Mouse (Mus musculus): Measurements from ENCODE around the gene Pcgf1. TPM values are rescaled to one million over a fixed set of nuclear protein-coding genes. Genes with fewer than 3 reads are reported as not detected.
A peak's percentile ranks its signal among the peaks of the same experiment; 100 is the strongest.

The Pcgf1 gene
- polyA plus RNA-seq, 1 experiment from 2014 or later: 48.1 TPM

DNA sequence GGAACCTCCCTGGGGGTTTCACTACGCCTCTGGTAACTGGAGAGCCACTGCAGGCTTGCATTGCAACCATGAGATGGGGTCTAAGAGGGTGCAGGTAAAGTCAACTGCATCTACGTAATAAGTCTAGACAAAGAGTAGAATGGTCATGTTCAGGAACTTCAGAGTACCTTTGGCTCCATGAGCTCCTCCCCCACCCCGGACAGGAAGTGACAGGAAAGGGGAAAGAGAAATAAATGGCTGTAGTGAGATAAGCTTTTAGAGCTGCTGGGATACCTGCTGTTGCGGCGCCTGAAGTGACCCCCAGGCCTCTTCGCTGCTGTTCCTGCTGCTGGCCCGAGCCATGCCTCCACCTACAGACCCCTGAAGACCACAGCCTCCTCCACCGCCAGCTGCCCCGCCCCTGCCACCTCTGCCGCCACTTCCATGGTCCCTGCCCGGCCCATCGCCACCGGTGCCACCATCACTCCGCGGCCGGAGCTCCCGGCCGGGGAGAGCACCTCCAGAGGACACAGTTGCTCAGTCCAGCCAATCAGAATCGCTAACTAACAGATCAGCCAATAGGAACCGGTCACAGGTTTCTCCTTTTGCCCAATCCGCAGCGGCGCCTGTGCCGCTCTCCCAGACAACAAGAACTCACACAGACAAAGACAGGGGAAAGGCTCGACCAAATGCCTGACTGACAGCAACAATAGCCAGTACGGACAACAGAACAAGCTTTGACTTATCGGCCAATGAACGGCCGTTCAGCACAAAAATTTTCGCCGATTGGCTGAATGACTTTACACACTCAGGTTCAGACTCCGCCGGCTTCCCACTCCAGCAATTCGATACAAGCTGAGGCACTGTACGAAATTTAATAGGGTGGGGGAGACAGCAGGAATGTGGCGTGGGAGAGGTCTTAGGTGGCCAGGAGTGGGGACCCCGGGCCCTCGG lies 43.5 kb downstream of the Pcgf1 start, which contains the start of gene Wbp1:
Gene Wbp1, minus strand, starts transcription at position 630 of the 933 bp plus-strand sequence.
- Histone ChIP-seq H3K9ac (replicated peaks) (peak within 1 kb of the TSS; percentile 95), H3K4me2 (replicated peaks) (peak within 1 kb of the TSS; percentile 95), H3K4me1 (peaks cover 63% of the 10 kb centered on the region), H3K4me3 (peak within 1 kb of the TSS; percentile 86), H3K27me3 (no peaks in the 10 kb centered on the region), H3K9me3 (no peaks in the 10 kb centered on the region), H3K27ac (replicated peaks) (peak within 1 kb of the TSS; percentile 95), H3K36me3 (peaks cover 25% of the 10 kb centered on the region; the same call in 1 of the 2 replicates)
- under 1% methylated on average over 38 of the region's 38 CpGs for WGBS
- peak; percentile 94 for ATAC-seq (replicated peaks)

DNA sequence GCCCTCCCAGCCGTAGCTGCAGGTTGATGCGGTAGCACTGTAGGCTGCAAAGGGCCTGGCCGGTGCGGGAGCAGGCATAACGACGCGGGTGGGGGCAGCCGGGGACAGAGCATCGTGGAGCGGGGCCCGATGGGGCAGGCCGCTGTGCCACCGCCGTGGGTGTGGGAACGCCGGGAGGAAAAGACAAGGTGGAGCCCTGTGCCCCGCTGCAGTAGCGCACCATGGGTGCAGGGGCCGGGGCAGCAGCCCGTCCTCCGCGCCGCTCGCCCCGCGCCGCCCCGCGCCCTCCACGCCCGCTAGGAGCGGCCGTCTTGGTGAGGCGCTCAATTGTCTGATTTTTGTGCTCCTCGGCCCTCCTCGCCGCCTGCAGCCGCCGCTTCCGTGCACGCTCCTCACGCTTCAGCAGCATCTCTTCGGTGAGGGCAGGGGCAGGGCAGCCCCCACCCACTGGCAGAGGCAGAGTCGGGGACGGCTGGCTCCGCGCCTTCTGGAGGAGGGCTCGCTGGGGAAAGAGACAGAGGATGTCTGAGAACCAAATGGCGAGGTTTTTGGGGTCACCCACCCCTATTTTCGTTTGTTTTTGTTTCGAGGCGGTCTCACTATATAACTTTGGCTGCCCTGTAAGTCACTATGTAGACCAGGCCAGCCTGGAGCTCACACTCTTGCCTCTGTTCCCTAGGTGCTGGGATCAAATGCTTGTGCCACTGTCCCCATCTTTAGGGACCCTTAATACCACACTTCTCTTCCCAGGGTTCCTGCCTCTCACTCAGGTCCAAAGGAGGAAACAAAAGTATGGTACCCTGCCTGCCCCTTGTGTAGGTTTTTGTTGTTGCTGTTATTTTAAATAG lies 44.4 kb downstream of the Pcgf1 start:
- peaks cover 54% of the 10 kb centered on the region for H3K4me1 ChIP-seq
- ATAC-seq (replicated peaks): no peak; the same call in 1 of the 2 replicates
- H3K36me3 ChIP-seq: peaks cover 23% of the 10 kb centered on the region; the same call in 1 of the 2 replicates
- H3K9ac ChIP-seq (replicated peaks): peak overlapping the region; percentile 69
- H3K27ac ChIP-seq (replicated peaks): peak overlapping the region; percentile 95
- H3K4me3 ChIP-seq: peak overlapping the region; percentile 86
- H3K9me3 ChIP-seq: no peaks in the 10 kb centered on the region
- H3K27me3 ChIP-seq: no peaks in the 10 kb centered on the region
- peak overlapping the region; percentile 95 for H3K4me2 ChIP-seq (replicated peaks)
- WGBS: under 1% methylated on average over 47 of the region's 52 CpGs

GRCm38 (mm10) chr6:83122961-83123360 lies 45.3 kb downstream of the Pcgf1 start:
- Histone ChIP-seq H3K27ac (replicated peaks) (peak overlapping the region; percentile 95; the same call in 1 of the 2 replicates), H3K4me1 (peaks cover 53% of the 10 kb centered on the region), H3K4me2 (replicated peaks) (peak overlapping the region; percentile 95; the same call in 1 of the 2 replicates), H3K9ac (replicated peaks) (0 out of 2 replicates have a peak overlapping the region, but pooled peaks have one; percentile 69), H3K4me3 (no peak overlapping the region), H3K9me3 (no peaks in the 10 kb centered on the region), H3K27me3 (no peaks in the 10 kb centered on the region), H3K36me3 (peaks cover 15% of the 10 kb centered on the region; the same call in 1 of the 2 replicates)
- no peak for ATAC-seq (replicated peaks)
- WGBS: 83% methylated on average over 5 of the region's 5 CpGs

- Histone ChIP-seq H3K4me3 (peak overlapping the region; percentile 91), H3K4me1 (peaks cover 41% of the 10 kb centered on the region), H3K9me3 (no peaks in the 10 kb centered on the region), H3K9ac (replicated peaks) (peak overlapping the region; percentile 70), H3K27me3 (no peaks in the 10 kb centered on the region), H3K36me3 (no peaks in the 10 kb centered on the region), H3K27ac (replicated peaks) (peak overlapping the region; percentile 71), H3K4me2 (replicated peaks) (peak overlapping the region; percentile 92)
- WGBS: 0% methylated on average over 30 of the region's 30 CpGs
- peak; percentile 5 for ATAC-seq (replicated peaks)
These were observed 47.2 kb downstream of the Pcgf1 start for GRCm38 (mm10) chr6:83124851-83125312.

- WGBS: 13% methylated on average over 5 of the region's 5 CpGs
- H3K9ac ChIP-seq (replicated peaks): peak within 1 kb of the TSS; percentile 70
- H3K9me3 ChIP-seq: no peaks in the 10 kb centered on the region
- ATAC-seq (replicated peaks): no peak
- H3K27me3 ChIP-seq: no peaks in the 10 kb centered on the region
- H3K36me3 ChIP-seq: no peaks in the 10 kb centered on the region
- peaks cover 37% of the 10 kb centered on the region for H3K4me1 ChIP-seq
- peak within 1 kb of the TSS; percentile 91 for H3K4me3 ChIP-seq
- H3K4me2 ChIP-seq (replicated peaks): peak within 1 kb of the TSS; percentile 92
- H3K27ac ChIP-seq (replicated peaks): peak within 1 kb of the TSS; percentile 71
These were observed 47.7 kb downstream of the Pcgf1 start, which contains the start of gene Ino80b for GRCm38 (mm10) chr6:83125331-83125730. Ino80b (minus strand) TSS chr6:83125431.

DNA sequence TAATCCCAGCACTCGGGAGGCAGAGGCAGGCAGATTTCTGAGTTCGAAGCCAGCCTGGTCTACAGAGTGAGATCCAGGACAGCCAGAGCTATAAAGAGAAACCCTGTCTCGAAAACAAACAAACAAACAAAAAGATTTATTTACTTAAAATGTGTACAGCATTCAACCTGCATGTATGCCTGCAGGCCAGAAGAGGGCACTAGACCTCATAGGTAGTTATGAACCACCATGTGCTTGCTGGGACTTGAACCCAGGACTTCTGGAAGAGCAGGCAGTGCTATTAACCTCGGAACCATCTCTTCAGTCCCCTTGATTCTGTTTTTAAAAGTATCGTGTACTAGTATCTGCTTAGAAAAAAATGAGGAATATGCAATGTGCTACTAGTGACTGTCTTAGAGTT lies 49.8 kb downstream of the Pcgf1 start:
- Histone ChIP-seq H3K27me3 (no peaks in the 10 kb centered on the region), H3K9me3 (no peaks in the 10 kb centered on the region), H3K4me3 (no peak overlapping the region), H3K9ac (replicated peaks) (no peak overlapping the region), H3K36me3 (no peaks in the 10 kb centered on the region), H3K4me2 (replicated peaks) (no peak overlapping the region), H3K4me1 (peaks cover 28% of the 10 kb centered on the region), H3K27ac (replicated peaks) (no peak overlapping the region)
- 95% methylated on average over 5 of the region's 5 CpGs for WGBS
- ATAC-seq (replicated peaks): no peak

MicroRNAs encoded within 50 kb of the gene (microRNA counts, 519-probe panel; counts per million panel counts)
- microRNA mmu-miR-3470a+mmu-miR-3470b: 1,954 counts per million, percentile 22 among the panel's probes with 10 or more counts

Small RNA genes lying within 50 kb of the gene (microRNA-seq; reads per million reads assigned to microRNA genes)
- gene Mir3470a (not detected), gene Mir7040 (not detected)

Other genes starting within 250 kb of the Pcgf1 start
- gene Sema4f, start 138.1 kb upstream of the Pcgf1 start, polyA plus RNA-seq (2015; fragmentation: Nextera tagmentation; extraction: Ambion mirVana): 14.9 and 15.8 TPM in 2 replicates
- not detected in 2 replicates for gene M1ap, start 131.0 kb upstream of the Pcgf1 start, polyA plus RNA-seq (2015; fragmentation: Nextera tagmentation; extraction: Ambion mirVana)
- 3.1 and 3.4 TPM in 2 replicates for gene Dok1, start 44.4 kb upstream of the Pcgf1 start, polyA plus RNA-seq (2015; fragmentation: Nextera tagmentation; extraction: Ambion mirVana)
- 4.7 and 6.3 TPM in 2 replicates for gene Loxl3, start 43.7 kb upstream of the Pcgf1 start, polyA plus RNA-seq (2015; fragmentation: Nextera tagmentation; extraction: Ambion mirVana)
- 159 and 161 TPM in 2 replicates for gene Aup1, start 23.3 kb upstream of the Pcgf1 start, polyA plus RNA-seq (2015; fragmentation: Nextera tagmentation; extraction: Ambion mirVana)
- gene Htra2, start 22.6 kb upstream of the Pcgf1 start, polyA plus RNA-seq (2015; fragmentation: Nextera tagmentation; extraction: Ambion mirVana): 69.9 and 71.0 TPM in 2 replicates
- 0.34 and 0.42 TPM in 2 replicates for gene Dqx1, start 20.0 kb upstream of the Pcgf1 start, polyA plus RNA-seq (2015; fragmentation: Nextera tagmentation; extraction: Ambion mirVana)
- not detected in 2 replicates for gene Tlx2, start 7.6 kb upstream of the Pcgf1 start, polyA plus RNA-seq (2015; fragmentation: Nextera tagmentation; extraction: Ambion mirVana)
- not detected in 2 replicates for gene Lbx2, start 8.5 kb downstream of the Pcgf1 start, polyA plus RNA-seq (2015; fragmentation: Nextera tagmentation; extraction: Ambion mirVana)
- 3.8 and 4.3 TPM in 2 replicates for gene Ccdc142, start 23.7 kb downstream of the Pcgf1 start, polyA plus RNA-seq (2015; fragmentation: Nextera tagmentation; extraction: Ambion mirVana)
- 4.0 and 4.3 TPM in 2 replicates for gene Gm42688, start 23.7 kb downstream of the Pcgf1 start, polyA plus RNA-seq (2015; fragmentation: Nextera tagmentation; extraction: Ambion mirVana)
- gene Mrpl53, start 31.2 kb downstream of the Pcgf1 start, polyA plus RNA-seq (2015; fragmentation: Nextera tagmentation; extraction: Ambion mirVana): 121 and 126 TPM in 2 replicates
- gene Mogs, start 37.6 kb downstream of the Pcgf1 start, polyA plus RNA-seq (2015; fragmentation: Nextera tagmentation; extraction: Ambion mirVana): 24.2 and 26.7 TPM in 2 replicates
- 229 and 231 TPM in 2 replicates for gene Wbp1, start 43.7 kb downstream of the Pcgf1 start, polyA plus RNA-seq (2015; fragmentation: Nextera tagmentation; extraction: Ambion mirVana)
- 15.6 and 16.5 TPM in 2 replicates for gene Ino80b, start 47.6 kb downstream of the Pcgf1 start, polyA plus RNA-seq (2015; fragmentation: Nextera tagmentation; extraction: Ambion mirVana)
- gene Rtkn, start 57.6 kb downstream of the Pcgf1 start, polyA plus RNA-seq (2015; fragmentation: Nextera tagmentation; extraction: Ambion mirVana): 6.1 and 7.0 TPM in 2 replicates
- 18.3 and 18.6 TPM in 2 replicates for gene Wdr54, start 78.5 kb downstream of the Pcgf1 start, polyA plus RNA-seq (2015; fragmentation: Nextera tagmentation; extraction: Ambion mirVana)
- gene 1700003E16Rik, start 78.5 kb downstream of the Pcgf1 start, polyA plus RNA-seq (2015; fragmentation: Nextera tagmentation; extraction: Ambion mirVana): 5.2 and 6.9 TPM in 2 replicates
- gene Dctn1, start 88.1 kb downstream of the Pcgf1 start, polyA plus RNA-seq (2015; fragmentation: Nextera tagmentation; extraction: Ambion mirVana): 143 and 147 TPM in 2 replicates
- gene Slc4a5, start 142.0 kb downstream of the Pcgf1 start, polyA plus RNA-seq (2015; fragmentation: Nextera tagmentation; extraction: Ambion mirVana): 0.46 and 0.85 TPM in 2 replicates
- gene Mthfd2, start 248.0 kb downstream of the Pcgf1 start, polyA plus RNA-seq (2015; fragmentation: Nextera tagmentation; extraction: Ambion mirVana): 25.4 and 25.6 TPM in 2 replicates
- gene Mob1a, start 248.1 kb downstream of the Pcgf1 start, polyA plus RNA-seq (2015; fragmentation: Nextera tagmentation; extraction: Ambion mirVana): 32.4 and 32.8 TPM in 2 replicates

Data from forebrain, embryonic 15.5 days (tissue).